Mouse (Mus musculus) mesoderm, embryonic 11.5 days (tissue): Measurements from ENCODE around the gene Tpm4.

Experiments
- DNase-seq: peaks from one replicate; pipeline ENCODE4 v3.0.0-alpha.2; 2012; ENCODE audit warnings: low read depth, low spot score

Gene Tpm4

DNA sequence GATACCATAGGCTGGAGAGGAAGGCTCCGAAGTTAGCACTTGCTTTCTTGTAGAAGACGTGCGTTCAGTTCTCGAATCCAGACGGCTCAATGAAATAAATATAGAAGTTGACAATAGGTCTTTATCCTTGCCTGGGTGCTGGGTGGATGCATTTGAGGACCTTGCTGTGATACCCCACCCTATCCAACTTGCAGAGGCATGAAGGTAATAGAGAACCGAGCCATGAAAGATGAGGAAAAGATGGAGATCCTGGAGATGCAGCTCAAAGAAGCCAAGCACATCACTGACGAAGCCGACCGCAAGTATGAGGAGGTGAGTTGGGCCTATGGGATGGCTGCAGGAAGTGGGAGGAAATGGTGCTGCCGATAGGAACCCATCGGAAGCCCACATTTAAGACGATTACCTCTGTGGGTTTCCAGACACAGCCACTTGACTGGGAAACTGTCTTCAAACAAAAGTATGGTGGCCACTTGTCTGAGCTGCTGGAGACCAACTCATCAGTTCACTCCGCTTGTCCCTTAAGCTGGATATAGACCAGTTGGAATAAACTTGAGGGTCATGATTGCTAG is 8.6 kb downstream of the Tpm4 start:
- no peak for DNase-seq

DNA sequence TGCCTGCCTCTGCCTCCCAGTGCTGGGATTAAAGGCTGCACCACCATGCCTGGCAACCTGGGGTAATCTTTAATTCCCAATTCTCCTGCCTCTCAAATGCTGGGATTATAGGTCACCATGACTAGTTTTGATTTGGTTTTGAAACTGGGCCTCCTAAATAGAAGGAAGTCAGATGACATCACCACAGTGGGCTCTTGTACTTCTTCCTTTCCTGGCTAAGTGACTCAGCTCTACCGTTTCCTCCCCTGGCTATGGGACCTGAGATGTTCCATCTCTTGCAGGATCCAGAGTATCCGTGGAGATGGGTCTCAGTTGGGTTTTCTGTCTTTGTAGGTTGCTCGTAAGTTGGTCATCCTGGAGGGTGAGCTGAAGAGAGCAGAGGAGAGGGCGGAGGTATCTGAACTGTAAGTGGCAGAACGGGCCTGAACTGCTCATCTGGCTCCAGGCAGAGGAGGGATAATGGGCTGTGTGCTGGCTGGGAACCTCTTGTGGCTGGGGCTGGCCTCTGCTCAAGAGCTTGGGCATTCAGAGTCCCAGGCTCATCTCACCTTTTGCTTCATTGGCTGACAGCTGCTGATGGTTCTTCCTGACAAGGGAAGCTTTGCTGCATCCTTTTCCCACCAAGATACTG is 9.7 kb downstream of the Tpm4 start:
- DNase-seq, result no peak

DNA sequence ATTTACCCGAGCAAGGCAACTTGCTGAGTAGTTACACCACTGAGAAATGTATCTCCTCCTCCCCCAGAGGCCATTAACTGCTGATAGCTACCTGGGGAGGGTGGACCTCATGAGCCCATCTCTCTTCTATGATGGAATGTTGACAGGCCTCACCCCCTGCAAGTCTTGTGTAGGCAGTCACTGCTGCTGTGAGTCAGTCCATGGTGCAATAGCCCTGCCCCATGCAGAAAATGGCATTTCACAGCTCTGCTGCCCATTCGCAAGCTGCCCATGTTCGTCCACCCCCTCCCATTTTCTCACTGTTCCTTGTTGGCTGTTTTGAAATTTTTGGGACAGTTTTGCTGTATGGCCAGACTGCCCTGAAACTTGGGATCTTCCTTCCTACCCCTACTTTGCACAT is 10.7 kb downstream of the Tpm4 start:
- no peak for DNase-seq

DNA sequence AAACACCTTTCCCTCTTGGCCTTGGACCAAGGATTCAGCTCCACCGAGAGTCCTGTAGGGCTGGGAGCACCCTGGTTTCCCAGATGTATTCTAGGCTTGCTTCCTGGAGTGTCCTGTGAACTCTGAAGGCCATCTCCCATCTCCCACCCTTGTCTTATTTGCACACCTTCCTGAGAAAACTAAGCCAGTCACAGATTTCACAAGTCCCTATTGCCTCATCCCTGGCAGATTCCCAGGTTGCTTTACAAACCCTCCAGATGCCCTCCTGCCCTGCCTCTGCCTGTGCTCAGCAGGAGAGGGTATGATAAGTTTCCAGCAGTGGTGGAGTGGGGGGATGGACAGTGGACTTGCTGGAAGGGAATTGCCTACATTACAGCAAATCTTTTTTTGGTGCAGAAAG is 11.3 kb downstream of the Tpm4 start:
- no peak for DNase-seq

DNA sequence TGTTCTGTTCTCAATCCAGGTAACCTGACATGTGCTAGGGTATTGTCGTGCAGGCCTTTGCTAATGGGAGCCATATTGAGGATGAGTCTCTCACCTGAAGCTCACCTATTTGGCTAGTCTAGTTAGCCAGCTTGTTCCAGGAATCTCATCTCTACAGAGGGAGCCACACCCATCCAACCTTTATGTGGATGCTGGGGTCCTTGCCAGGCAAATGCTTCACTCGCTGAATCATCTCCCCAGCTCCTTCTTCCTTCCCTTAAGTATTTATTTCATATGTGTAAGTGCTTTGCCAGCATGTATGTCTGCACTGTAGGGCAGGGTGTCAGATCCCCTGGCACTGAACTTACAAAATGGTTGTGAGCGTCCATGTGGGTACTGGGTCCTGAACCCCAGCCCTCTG is 11.8 kb downstream of the Tpm4 start:
- no peak for DNase-seq

DNA sequence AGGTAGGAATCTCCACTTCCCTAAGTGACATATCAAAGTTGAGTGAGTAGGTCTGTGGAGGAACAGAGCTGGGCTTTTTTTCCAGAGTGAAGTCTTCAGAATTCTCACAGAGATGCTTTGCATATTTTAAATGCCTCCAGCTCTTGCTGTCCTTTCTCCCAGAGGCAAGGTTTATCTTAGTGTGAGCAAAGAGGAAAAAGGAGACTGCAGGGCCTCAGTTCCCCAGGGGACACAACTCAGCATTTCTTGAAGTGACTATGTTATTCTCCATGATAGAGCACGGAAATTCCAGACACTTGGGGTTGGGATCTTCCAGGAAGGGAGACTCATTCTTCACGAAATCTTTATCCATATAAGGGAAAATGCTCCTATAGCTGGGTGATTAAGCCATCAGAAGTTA is 12.5 kb downstream of the Tpm4 start:
- DNase-seq, result no peak

DNA sequence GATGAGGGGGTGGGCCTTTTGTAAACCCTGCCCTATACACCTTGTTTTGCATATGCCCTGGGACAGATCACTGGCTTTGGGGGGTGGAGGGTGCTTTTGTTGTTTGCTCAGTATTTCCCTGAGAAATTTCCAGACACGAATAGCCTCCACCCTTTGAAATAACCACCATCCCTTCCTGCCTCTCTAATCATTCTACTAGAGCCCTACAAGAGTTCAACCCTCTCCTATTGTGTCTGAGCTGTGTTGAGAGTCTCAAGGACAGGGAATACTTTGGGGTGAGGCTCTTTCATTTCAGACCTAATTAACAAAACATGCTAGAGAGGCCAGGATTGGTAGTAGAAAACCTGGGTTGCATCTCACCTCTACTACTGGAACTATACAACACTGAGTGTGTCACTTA is 14.3 kb downstream of the Tpm4 start:
- no peak for DNase-seq

DNA sequence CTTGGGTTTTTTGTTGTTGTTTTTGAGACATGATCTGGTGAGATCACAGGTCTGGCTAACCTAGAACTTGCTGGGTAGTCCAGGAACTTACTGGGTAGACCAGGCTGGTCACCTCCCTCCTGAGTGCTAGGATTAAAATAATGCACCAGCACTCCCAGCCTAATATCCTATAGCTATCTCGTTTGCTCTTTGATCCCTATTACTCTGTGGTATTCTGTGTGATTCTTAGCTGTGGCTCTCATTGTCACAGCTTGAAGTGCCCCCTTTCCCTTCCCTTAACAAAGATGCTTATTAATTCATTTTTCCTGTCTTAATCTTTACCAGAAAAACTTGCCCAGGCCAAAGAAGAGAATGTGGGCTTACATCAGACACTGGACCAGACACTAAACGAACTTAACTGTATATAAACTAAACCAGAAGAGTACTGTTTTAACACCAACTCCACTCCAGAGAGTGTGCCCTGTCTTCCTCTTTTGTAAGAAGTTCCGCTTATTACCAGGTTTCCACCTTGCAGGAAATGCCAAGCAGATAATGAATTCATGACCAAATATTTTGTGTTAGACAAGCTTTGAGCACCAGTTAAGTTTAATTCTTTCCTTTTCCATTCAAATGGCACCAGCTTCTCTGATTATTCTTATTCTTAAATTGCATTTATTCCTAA is 16.8 kb downstream of the Tpm4 start:
- DNase-seq, result no peak

DNA sequence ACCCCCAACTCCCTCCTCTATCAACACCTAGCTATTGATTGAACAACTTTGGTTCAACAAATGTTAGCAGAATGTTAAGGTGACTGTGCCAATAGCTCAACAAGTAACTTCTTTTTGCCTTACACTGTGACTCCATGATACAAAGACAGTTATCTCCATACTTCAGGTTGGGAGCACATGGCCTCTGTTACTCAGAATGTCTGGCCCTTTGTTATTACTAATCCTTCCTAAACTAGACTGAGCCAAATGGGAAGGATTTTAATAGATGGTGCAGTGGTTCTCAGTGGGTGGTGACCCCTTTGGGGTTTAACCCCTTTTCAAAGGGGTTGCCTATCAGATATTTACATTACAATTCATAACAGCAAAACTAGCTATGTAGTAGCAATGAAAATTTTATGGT is 18.6 kb downstream of the Tpm4 start:
- DNase-seq, result no peak

DNA sequence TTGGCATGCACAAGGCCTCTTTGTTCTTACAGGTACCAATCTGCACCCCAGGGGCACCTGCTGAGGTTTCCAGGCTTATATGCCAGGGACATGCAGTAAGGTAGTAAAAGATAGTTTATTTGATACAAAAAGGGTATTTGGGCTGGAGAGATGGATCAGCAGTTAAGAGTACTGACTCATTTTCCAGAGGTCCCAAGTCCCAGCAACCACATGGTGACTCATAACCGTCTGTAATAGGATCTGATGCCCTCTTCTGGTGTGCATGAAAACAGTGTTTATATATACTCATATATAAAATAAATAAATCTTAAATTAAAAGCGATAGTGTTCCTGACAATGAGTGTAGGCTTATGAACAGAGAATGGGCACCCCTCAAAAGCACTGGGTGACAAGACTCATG is 23.3 kb downstream of the Tpm4 start:
- no peak for DNase-seq

DNA sequence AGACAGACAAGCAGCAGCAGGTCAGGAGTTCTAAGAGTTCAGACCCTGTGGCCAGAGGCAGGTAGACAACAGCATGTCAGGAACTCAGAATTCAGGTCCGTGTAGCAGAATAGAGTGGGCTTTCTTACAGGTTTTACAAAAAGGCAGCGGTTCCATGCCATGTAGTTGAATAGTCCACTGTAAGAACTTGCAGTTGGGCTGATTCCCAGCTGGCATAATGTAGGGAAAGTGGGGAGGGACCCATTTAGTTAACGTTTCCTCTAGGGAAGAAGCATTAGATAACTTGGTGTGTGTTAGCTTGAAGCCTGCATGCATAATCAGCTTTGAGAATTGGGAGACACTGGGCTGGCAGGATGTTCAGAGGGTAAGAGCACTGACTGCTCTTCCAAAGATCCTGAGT is 24.0 kb downstream of the Tpm4 start:
- DNase-seq, result no peak

DNA sequence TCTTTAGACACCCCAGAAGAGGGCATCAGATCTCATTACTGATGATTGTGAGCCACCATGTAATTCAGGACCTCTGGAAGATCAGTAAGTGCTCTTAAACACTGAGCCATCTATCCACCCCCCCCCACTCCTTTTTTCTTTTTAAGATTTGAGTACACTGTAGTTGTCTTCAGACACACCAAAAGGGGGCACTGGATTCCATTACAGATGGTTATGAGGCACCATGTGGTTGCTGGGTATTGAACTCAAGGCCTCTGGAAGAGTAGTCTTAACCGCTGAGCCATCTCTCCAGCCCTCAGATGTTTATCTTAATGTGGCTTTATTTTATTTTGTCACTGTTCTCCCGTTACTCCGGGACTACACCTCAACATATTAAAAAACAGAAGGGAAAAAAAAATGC is 25.2 kb downstream of the Tpm4 start:
- no peak for DNase-seq

DNA sequence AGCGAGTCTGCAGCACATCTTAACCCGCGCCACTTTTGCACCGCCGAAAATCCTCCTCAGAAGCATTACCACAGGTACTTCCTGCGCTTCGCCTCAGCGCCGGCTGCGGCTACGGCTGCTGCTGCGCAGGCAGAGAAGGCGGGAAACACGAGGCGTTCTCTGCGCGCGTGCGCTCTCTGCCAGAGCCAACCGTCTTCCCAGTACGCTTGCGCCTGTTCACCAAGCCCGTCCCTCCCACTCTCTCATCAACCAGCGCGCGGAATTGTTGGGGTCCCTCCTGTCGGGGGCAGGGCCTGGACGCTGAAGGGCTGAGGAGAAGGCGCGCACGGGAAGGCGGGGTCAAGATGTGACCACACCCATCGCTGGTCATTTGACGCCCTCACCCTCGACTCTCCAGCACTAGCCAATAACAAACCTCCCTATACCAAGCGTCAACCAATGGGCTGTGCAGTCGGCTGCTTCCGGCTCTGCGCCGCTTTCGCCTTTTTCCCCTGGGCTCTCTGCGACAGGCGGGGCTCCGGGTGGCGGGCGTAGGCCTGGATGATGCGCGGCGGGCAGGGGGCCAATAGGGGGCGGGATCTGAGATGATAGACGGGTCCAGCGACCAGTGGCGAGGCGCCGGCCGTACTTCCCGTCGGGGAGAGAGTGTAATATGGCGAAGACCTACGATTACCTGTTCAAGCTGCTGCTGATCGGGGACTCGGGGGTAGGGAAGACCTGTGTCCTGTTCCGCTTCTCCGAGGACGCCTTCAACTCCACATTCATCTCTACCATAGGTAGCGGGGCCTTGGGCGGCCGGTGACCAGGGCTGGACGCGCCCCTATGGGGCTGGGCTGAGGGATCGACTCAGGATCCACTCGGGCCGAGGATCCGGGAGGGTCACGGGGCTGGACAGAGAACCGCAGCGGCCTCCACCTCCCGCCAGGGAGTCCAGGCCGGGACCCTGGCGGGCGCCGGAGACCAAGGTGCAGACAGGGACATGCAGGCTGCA is 26.2 kb downstream of the Tpm4 start, which contains the start of gene Rab8a:
Rab8a (plus strand) TSS at position 494 of the 991 bp plus-strand sequence.
- peak; percentile 99 for DNase-seq

DNA sequence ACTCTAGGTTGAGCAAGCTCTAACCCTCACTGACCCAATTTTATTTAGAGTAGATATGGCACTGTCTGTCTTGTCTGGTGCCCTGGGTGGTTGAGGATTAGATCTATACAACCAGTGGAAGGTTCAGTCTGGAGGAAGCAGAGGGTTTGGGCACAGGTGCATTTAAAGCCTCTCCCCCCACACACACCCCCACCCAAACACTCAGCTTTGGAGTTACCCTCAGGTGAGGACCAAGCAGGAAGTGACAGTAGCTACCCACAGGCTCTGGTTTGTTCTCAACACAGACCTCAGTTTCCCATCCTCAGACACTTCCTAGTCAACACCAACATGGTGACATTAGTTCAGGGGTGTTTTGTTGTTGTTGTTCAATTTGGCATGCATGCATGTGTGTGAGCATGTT is 28.0 kb downstream of the Tpm4 start:
- DNase-seq, result no peak

DNA sequence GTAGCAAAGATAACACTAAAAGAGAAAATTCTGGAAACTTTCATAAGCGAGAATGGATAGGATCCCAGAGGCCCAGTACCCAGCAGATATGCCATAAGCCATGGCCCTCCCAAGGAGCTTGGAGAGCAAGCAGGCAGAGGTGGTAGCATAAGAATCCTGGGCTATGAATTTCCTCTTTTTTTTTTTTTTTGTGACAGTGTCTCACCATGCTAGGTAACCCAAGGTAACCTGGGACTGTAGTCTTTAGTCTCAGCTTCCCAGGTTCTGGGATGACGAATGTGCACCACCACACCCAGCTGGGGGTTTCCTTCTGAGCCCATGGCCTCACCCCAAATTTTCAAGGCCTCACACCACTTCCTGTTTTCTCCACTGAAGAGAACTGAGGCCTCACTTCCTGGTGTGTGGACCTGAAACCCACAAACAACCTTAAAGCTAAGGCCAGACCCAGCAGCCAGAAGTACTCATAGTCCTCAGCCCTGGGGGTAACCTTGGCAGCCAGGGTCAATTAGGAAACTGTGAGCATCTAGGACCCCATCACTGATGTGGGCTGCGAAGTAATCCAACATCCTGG is 34.4 kb downstream of the Tpm4 start:
- no peak for DNase-seq

DNA sequence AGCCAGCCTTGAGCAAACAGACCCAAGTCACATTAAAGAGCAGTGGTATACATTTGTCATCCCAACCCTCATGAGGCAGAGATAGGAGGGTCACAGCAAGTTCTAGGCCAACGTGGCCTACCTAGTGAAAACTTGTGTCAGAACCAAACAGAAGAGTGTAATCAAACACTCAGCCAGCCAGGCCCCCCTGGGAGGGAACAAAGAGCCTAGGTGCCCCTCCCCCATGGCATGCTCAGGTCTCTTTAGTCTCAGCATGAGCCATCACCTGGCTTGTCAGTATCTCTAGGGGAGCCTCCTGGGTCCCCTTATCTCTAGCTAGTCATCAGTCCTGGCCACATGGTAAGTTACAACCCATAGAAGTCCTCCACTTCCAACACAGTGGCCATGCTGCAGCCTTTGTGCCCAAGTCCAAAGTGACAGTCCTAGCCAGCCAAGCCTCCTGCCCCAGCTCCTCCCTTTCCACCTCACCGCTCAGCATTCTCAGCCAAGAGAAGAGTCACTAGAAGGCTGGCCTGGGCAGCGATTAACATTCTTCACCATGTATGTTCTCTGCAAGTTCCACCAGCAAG is 35.0 kb downstream of the Tpm4 start:
- DNase-seq, result no peak

DNA sequence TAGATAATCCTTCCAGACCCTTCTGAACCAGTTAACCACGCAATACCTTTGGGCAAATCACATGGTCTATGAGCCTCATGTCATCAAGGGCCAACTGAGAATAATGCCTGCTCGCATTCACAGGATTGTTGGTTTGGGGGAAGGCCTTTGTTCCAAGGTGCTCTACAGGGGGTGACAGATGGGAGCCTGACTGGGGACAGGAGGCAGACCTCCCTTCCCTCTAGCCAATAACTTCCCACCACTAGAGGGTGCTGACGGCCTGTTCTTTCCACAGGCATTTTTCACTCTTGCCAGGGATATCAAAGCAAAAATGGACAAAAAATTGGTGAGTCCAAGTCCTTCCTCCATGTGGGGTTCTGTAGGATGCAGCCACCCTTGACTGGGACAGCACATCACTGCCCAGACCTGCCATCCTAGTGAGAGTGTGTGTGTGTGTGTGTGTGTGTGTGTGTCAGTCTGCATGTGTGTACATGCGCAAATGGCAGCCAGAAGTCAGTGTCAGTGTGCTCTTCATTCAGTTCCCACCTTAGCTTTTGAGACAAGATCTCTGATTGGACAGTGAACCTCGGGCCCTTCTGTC is 42.7 kb downstream of the Tpm4 start:
- peak; percentile 67 for DNase-seq

DNA sequence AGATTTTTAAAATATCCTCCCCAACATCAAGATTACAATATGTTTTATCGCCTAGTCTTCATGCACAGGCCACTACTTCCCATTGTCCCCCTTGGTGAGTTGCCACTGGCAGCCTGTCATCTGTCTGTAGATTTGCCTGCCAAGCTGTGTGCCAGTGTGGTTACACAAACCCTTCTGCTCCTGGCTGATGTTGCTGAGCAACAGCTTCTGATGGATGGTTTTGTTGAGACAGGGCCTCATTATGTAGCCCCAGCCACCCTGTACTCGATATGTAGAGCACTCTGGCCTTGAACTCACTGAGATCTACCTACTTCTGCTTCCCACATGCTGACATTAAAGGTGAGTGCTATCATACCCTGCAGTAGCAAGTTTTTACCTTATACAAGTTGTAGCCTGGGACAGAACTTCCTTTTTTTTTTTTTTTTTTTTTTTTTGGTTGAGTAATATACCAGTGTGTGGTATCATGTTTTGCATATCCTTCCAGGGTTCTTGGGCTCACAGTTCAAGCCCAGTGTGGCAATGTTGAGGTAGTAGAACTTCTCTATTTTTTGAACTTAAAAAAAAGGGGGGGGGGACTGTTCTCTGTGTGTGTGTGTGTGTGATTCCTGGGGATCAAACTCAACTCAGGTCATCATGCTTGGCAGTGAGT is 48.9 kb downstream of the Tpm4 start:
- DNase-seq, result no peak

DNA sequence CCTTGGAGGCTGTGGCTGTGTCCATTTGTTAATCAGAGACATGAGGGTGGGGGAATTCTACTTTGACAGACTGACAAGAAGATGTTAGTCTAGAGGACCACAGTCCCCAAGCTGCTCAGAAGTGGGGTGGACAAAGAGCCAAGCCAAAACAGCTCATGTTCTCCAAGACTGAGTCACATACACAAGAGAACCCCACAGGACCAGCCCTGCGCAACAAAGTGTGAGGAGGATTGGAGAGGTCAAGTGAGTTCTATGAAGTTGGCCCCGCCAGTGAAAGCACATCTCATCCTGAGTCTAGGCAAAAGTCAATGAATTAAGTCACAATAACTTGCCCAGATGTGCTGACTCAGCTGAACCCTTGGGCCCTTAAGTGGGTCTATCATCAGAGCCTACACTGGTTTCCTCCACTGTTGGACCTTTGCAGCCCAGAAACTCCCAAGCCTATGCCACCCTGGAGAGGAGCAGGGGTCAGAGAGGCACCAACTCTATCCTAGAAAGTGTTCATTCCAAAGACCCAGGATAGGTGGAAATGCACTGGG is 53.1 kb downstream of the Tpm4 start:
- DNase-seq, result no peak
